In genomic region chr1:169883081-169883565, GRCm38 (mm10) we compare ENCODE assay signal across 17 mouse cellular contexts. TPM values are rescaled to one million over a fixed set of nuclear protein-coding genes. Genes with fewer than 3 reads are reported as not detected.
DNase-seq lines count a peak whose midpoint lies in the region; ATAC-seq and TF ChIP-seq lines count a peak whose summit lies in the region.
"Had no signal": no experiment of that assay in that cellular context is flagged by ENCODE, and none has a peak within 500 bp of the region (broad histone marks: within the 10 kb centered on the region; RNA-seq: fewer than 3 reads in every experiment).

No protein-coding gene starts in this region.

- WGBS in hindbrain, postnatal 0 days = 69% methylated on average over 5 of the region's 5 CpGs
- 83% methylated on average over 5 of the region's 5 CpGs for WGBS in hindbrain, embryonic 12.5 days
- WGBS in lung, adult 2 months = 66% methylated on average over 5 of the region's 5 CpGs
- WGBS in stomach, embryonic 16.5 days = 50% methylated on average over 5 of the region's 5 CpGs

- no peak for ATAC-seq in hindbrain, postnatal 0 days
- no peak for ATAC-seq in hindbrain, embryonic 12.5 days (ENCODE audit: low FRiP score)
- peak; percentile 85 for ATAC-seq in stomach, embryonic 16.5 days (ENCODE audit: insufficient read depth, low FRiP score)
- ATAC-seq: forebrain, embryonic 15.5 days; inflammation-experienced regulatory T-cells, adult 6 months; midbrain, embryonic 16.5 days had no signal

- H3K9me3 ChIP-seq in hindbrain, postnatal 0 days (ENCODE audit: low read length) = no peaks in the 10 kb centered on the region
- no peaks in the 10 kb centered on the region for H3K9me3 ChIP-seq in hindbrain, embryonic 12.5 days (replicated peaks)
- H3K9me3 ChIP-seq in stomach, embryonic 16.5 days (replicated peaks; ENCODE audit: control insufficient read depth, low read length) = no peaks in the 10 kb centered on the region
- H3K9me3 ChIP-seq: forebrain, embryonic 15.5 days; liver, embryonic 15.5 days; neural tube, embryonic 15.5 days had no signal

- no peak overlapping the region for H3K4me2 ChIP-seq in hindbrain, postnatal 0 days (ENCODE audit: low read depth, low read length)
- H3K4me2 ChIP-seq in hindbrain, embryonic 12.5 days (replicated peaks) = no peak overlapping the region
- H3K4me2 ChIP-seq in stomach, embryonic 16.5 days (ENCODE audit: low read depth, low read length) = no peak overlapping the region
- H3K4me2 ChIP-seq: forebrain, embryonic 15.5 days; liver, embryonic 15.5 days; neural tube, embryonic 15.5 days had no signal

- TF ChIP-seq POLR2A in lung, adult 2 months (IDR thresholded peaks at IDR 0.05; ENCODE audit: borderline replicate concordance, extremely low read depth, low read depth, low read length) = no peak

- H3K36me3 ChIP-seq in hindbrain, postnatal 0 days (ENCODE audit: insufficient read depth, low read length) = no peaks in the 10 kb centered on the region
- no peaks in the 10 kb centered on the region for H3K36me3 ChIP-seq in hindbrain, embryonic 12.5 days
- no peaks in the 10 kb centered on the region for H3K36me3 ChIP-seq in stomach, embryonic 16.5 days (ENCODE audit: control insufficient read depth, insufficient read depth, low read length)
- H3K36me3 ChIP-seq: forebrain, embryonic 15.5 days; liver, embryonic 15.5 days; neural tube, embryonic 15.5 days had no signal

- H3K27me3 ChIP-seq in hindbrain, postnatal 0 days (ENCODE audit: insufficient read depth, low read length) = no peaks in the 10 kb centered on the region
- no peaks in the 10 kb centered on the region for H3K27me3 ChIP-seq in hindbrain, embryonic 12.5 days
- H3K27me3 ChIP-seq in stomach, embryonic 16.5 days (ENCODE audit: control insufficient read depth, insufficient read depth, low read length) = no peaks in the 10 kb centered on the region
- H3K27me3 ChIP-seq: forebrain, embryonic 15.5 days; liver, embryonic 15.5 days; neural tube, embryonic 15.5 days had no signal

- H3K4me1 ChIP-seq in hindbrain, postnatal 0 days (ENCODE audit: insufficient read depth, low read length) = no peaks in the 10 kb centered on the region
- no peaks in the 10 kb centered on the region for H3K4me1 ChIP-seq in hindbrain, embryonic 12.5 days
- H3K4me1 ChIP-seq in lung, adult 2 months (ENCODE audit: control insufficient read depth, insufficient read depth, low read length) = no peaks in the 10 kb centered on the region
- 0 out of 2 replicates have a peak, but pooled peaks cover 2% of the 10 kb centered on the region for H3K4me1 ChIP-seq in stomach, embryonic 16.5 days (ENCODE audit: control insufficient read depth, insufficient read depth, low read length)
- H3K4me1 ChIP-seq: forebrain, embryonic 15.5 days; liver, embryonic 15.5 days had no signal

- no peak overlapping the region for H3K4me3 ChIP-seq in hindbrain, postnatal 0 days (ENCODE audit: low read length)
- H3K4me3 ChIP-seq in hindbrain, embryonic 12.5 days = no peak overlapping the region
- H3K4me3 ChIP-seq in lung, adult 2 months (replicated peaks; ENCODE audit: extremely low read depth, low read depth, low read length) = no peak overlapping the region
- no peak overlapping the region for H3K4me3 ChIP-seq in stomach, embryonic 16.5 days (replicated peaks; ENCODE audit: low read length)
- H3K4me3 ChIP-seq: forebrain, embryonic 15.5 days; liver, embryonic 15.5 days; neural tube, embryonic 15.5 days had no signal

- peak; percentile 17 for DNase-seq in hindbrain, postnatal 0 days (ENCODE audit: low spot score)
- peak; percentile 6 for DNase-seq in lung, postnatal 10 days
- DNase-seq in lung, adult 2 months = no peak
- DNase-seq in layer of hippocampus, adult 9-10 months (ENCODE audit: low spot score) = peak; percentile 22
- no peak for DNase-seq in gastrocnemius, adult 8-10 months (ENCODE audit: low spot score in 2 of 2)
- DNase-seq in ovary, postnatal 10 days (ENCODE audit: low spot score) = no peak
- DNase-seq: adrenal gland, postnatal 25 days; cerebellum, adult 11 months; kidney, postnatal 36 days; thymus, postnatal 14 days had no signal

- no peak for TF ChIP-seq CTCF in hindbrain, postnatal 0 days (IDR thresholded peaks at IDR 0.05; ENCODE audit: low read depth)
- no peak for TF ChIP-seq CTCF in lung, adult 2 months (IDR thresholded peaks at IDR 0.05; ENCODE audit: insufficient read depth, low read length)

- no peak overlapping the region for H3K27ac ChIP-seq in hindbrain, postnatal 0 days
- H3K27ac ChIP-seq in hindbrain, embryonic 12.5 days = no peak overlapping the region
- H3K27ac ChIP-seq in stomach, embryonic 16.5 days (ENCODE audit: low read length) = no peak overlapping the region
- H3K27ac ChIP-seq: forebrain, embryonic 15.5 days; liver, embryonic 15.5 days; neural tube, embryonic 15.5 days had no signal

- H3K9ac ChIP-seq in hindbrain, postnatal 0 days (replicated peaks; ENCODE audit: low read length) = no peak overlapping the region
- H3K9ac ChIP-seq in hindbrain, embryonic 12.5 days = no peak overlapping the region
- H3K9ac ChIP-seq in stomach, embryonic 16.5 days (ENCODE audit: low read length) = no peak overlapping the region
- H3K9ac ChIP-seq: forebrain, embryonic 15.5 days; liver, embryonic 15.5 days; neural tube, embryonic 15.5 days had no signal

RNA-seq across cellular contexts. Expression of gene Ccdc190, which starts 45.3 kb away (rescaled TPM):
- 8.1 and 12.2 TPM in 2 replicates for total RNA-seq in hindbrain, postnatal 0 days (2014; rRNA removed)
- 1.5 and 2.7 TPM in 2 replicates for polyA plus RNA-seq in hindbrain, postnatal 0 days (2015; fragmentation: Nextera tagmentation; extraction: Ambion mirVana)
- 0.65 and 0.89 TPM in 2 replicates for polyA plus RNA-seq in hindbrain, embryonic 12.5 days (2016; fragmentation: Nextera tagmentation; extraction: Ambion mirVana)
- 0.08 and 2.3 TPM in 2 replicates for polyA plus RNA-seq in lung, adult 2 months (2012; rRNA removed)
- 0.08 and 0.27 TPM in 2 replicates for polyA plus RNA-seq in stomach, embryonic 16.5 days (2015; fragmentation: Nextera tagmentation; extraction: Ambion mirVana)
- under 1 TPM in 1 of 4 experiments, not detected in 3; 0.16 TPM for total RNA-seq in gastrocnemius, adult 8-10 months (2022)
- polyA plus RNA-seq: inflammation-experienced regulatory T-cells, adult 6 months; liver, embryonic 15.5 days had no signal

Comparison
In these comparisons a context has a peak if more than half of its experiments do, and no peak if none do; other contexts are left out.
1. DNase-seq: peak in hindbrain, postnatal 0 days (single experiment), lung, postnatal 10 days (single experiment) and layer of hippocampus, adult 9-10 months (single experiment); none in lung, adult 2 months (single experiment), gastrocnemius, adult 8-10 months (0 of 2) and ovary, postnatal 10 days (single experiment).